Mouse (Mus musculus) CH12.LX (cell line): Measurements from ENCODE around the gene Olfr819.
"Not testable (repeated sequence)": the region's sequence is repeated elsewhere in the genome, so short reads cannot be mapped to it uniquely, and the experiment has no call there.

Experiments used
- CTCF ChIP-seq, 2 experiments: IDR thresholded peaks in 1 of 2; conservative IDR thresholded peaks in 1 of 2; 2 replicates each; pipeline ENCODE4 v1.5.1; 2011 to 2012; ENCODE audit warnings: low read depth in 2 of 2, low read length in 2 of 2, improper control_type of control experiment in 1 of 2, inconsistent platforms in 1 of 2, mild to moderate bottlenecking in 1 of 2, moderate library complexity in 1 of 2
- EP300 ChIP-seq: IDR thresholded peaks from 2 replicates; pipeline ENCODE4 v1.6.1; 2011; ENCODE audit warnings: low read length, improper control_type of control experiment
- ZNF384 ChIP-seq: IDR thresholded peaks from 2 replicates; pipeline ENCODE4 v1.6.1; 2012; ENCODE audit warnings: low read depth, low read length, improper control_type of control experiment, inconsistent platforms

DNA sequence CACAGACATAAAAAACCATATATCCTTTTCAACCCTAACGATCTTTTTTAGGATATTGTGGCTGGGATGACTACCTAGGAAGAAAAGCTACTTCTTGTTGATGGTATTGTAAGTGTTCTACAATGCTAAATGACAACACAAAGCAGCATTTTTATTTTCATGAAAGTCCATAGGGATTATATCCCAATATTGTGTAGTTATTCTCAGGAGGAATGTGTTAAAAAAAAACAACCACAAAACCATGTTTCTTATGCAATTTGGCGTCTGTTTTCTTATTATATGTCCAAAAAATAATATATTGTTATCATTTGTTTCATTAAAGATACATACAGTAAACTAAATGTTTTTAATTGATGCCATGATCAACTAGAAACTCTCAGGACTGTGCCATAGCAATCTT lies 9.0 kb upstream of the Olfr819 start, which contains the start of gene Olfr247:
- not testable (repeated sequence) for TF ChIP-seq EP300; ZNF384; CTCF (conservative IDR thresholded peaks at IDR 0.05 in 1 of 2, IDR thresholded peaks at IDR 0.05 in 1 of 2; ENCODE audit: low read depth in 2 of 2, low read length in 2 of 2)
